Mouse (Mus musculus) intestine, embryonic 14.5 days (tissue): ENCODE results near the gene Slc12a8. TPM values are rescaled to one million over a fixed set of nuclear protein-coding genes. Genes with fewer than 3 reads are reported as not detected.

ENCODE experiments used
- ATAC-seq: fragments of 200-750 bp; cut with Nextera tagmentation; replicated peaks from 2 replicates; pipeline ENCODE4 v1.8.0; 2017; ENCODE audit warnings: low read depth, moderate number of reproducible peaks, moderate TSS enrichment, moderate library complexity; ENCODE audit not compliant: low FRiP score, low TSS enrichment
- DNase-seq: peaks from one replicate; pipeline ENCODE4 v3.0.0-alpha.2; 2018; ENCODE audit warnings: low spot score
- H3K27ac ChIP-seq: fragments of 300-500 bp; sonication (generic); 2 replicates; pipeline ENCODE4 v1.5.1; 2014; ENCODE audit warnings: low read depth, mild to moderate bottlenecking, control low read depth
- H3K27me3 ChIP-seq: fragments of 300-500 bp; sonication (generic); replicated peaks from 2 replicates; pipeline ENCODE4 v1.6.1; 2014; ENCODE audit warnings: low read length, control low read depth; ENCODE audit not compliant: control insufficient read depth, insufficient read depth
- H3K36me3 ChIP-seq: fragments of 300-500 bp; sonication (generic); 2 replicates; pipeline ENCODE4 v1.6.1; 2014; ENCODE audit warnings: low read length, control low read depth; ENCODE audit not compliant: control insufficient read depth, insufficient read depth
- H3K4me1 ChIP-seq: fragments of 300-500 bp; sonication (generic); replicated peaks from 2 replicates; pipeline ENCODE4 v1.6.1; 2014; ENCODE audit warnings: low read length, control low read depth, mixed read lengths; ENCODE audit not compliant: control insufficient read depth, insufficient read depth
- H3K4me2 ChIP-seq: fragments of 300-500 bp; sonication (generic); 2 replicates; pipeline ENCODE4 v1.6.1; 2014; ENCODE audit warnings: low read length
- H3K4me3 ChIP-seq: fragments of 300-500 bp; sonication (generic); 2 replicates; pipeline ENCODE4 v1.5.1; 2014; ENCODE audit warnings: low read depth, low read length, control low read depth, mixed read lengths
- H3K9ac ChIP-seq: fragments of 300-500 bp; sonication (generic); 2 replicates; pipeline ENCODE4 v1.6.1; 2014; ENCODE audit warnings: mild to moderate bottlenecking, low read length
- H3K9me3 ChIP-seq: fragments of 300-500 bp; sonication (generic); 2 replicates; pipeline ENCODE4 v1.6.1; 2016; ENCODE audit warnings: low read length, control low read depth; ENCODE audit not compliant: control insufficient read depth
- WGBS: fragments of 180-500 bp; shearing (Covaris S2); extraction: QIAGEN DNeasy Blood & Tissue Kit; methylation state at CpG from one replicate; pipeline ENCODE4 v1.1.7; 2014; 5-methylcytosine and 5-hydroxymethylcytosine counted together
- polyA plus RNA-seq: library from polyadenylated mRNA; unstranded; fragments of >200 nt; fragmentation: Nextera tagmentation; extraction: Ambion mirVana; gene quantifications from 2 replicates; pipeline ENCODE4 v1.2.1, GENCODE M21; 2014

Gene Slc12a8
- polyA plus RNA-seq, 1 experiment from 2014 or later, result 5.0 TPM

DNA sequence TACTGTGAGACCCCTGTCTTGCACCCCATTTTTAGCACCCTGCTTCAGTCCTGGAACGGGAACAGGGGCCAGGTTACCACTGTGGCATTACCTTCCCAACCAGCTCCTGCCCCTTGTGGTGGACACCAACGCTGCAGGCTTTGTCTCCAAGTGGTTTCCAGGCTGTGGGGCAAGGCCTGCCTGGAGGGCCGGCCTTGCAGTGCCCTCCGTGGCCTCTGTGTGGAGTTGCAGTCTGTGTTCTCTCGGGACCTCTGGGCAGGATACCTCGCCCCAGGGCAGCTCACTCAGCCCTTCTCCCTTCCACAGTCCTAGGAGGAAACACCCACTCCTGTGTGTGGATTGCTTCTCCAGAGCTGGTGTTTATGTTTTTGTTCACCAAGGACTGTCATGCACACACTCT lies 43.2 kb downstream of the Slc12a8 start:
- no peak overlapping the region for H3K9ac ChIP-seq
- H3K4me2 ChIP-seq, result no peak overlapping the region
- H3K27ac ChIP-seq, result peak overlapping the region; percentile 62; the same call in 1 of the 2 replicates
- WGBS, result 5% methylated on average over 6 of the region's 6 CpGs
- H3K4me1 ChIP-seq, result peaks cover 18% of the 10 kb centered on the region
- ATAC-seq, result peak; percentile 65
- no peaks in the 10 kb centered on the region for H3K9me3 ChIP-seq
- no peaks in the 10 kb centered on the region for H3K27me3 ChIP-seq
- DNase-seq, result peak; percentile 80
- H3K4me3 ChIP-seq, result no peak overlapping the region
- H3K36me3 ChIP-seq, result no peaks in the 10 kb centered on the region

DNA sequence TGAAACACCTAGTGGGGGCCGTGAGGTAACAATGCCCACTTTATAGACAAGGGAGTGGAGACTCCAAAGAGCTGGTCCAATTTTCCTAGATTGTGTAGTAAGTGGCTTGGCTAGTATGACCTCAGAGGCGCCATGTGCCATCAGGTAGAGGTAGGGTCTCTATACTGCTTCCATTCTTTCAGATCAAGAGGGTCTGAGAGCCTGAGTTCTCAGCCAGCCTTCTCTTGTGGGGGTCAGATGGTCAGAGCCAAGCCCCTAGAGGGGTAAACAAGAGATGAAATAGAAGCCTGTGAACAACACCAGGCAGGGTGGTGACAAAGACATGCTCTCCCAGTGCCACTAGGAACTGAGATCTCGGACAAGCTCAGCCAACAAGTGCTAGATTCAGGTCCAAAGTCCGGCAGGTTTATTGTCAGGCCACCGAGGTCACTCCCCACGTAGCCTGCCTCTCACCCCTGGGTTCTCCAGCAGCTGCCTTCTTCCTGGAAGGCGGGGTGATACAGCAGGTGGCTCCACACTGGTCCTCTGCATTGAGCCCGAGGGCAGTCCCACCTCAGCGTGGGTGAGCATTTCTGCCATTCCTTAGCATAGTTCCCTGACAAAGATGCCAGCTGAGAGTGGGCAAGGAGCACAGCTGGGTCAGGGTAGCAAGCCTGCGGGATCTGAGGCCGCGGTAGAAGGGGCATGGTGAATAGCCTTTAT lies 44.3 kb downstream of the Slc12a8 start:
- no peak overlapping the region for H3K9ac ChIP-seq
- H3K4me1 ChIP-seq, result peaks cover 18% of the 10 kb centered on the region
- WGBS, result 77% methylated on average over 12 of the region's 12 CpGs
- no peaks in the 10 kb centered on the region for H3K9me3 ChIP-seq
- no peak for DNase-seq
- no peak overlapping the region for H3K27ac ChIP-seq
- H3K4me3 ChIP-seq, result no peak overlapping the region
- no peaks in the 10 kb centered on the region for H3K27me3 ChIP-seq
- no peak overlapping the region for H3K4me2 ChIP-seq
- H3K36me3 ChIP-seq, result no peaks in the 10 kb centered on the region
- ATAC-seq, result no peak

DNA sequence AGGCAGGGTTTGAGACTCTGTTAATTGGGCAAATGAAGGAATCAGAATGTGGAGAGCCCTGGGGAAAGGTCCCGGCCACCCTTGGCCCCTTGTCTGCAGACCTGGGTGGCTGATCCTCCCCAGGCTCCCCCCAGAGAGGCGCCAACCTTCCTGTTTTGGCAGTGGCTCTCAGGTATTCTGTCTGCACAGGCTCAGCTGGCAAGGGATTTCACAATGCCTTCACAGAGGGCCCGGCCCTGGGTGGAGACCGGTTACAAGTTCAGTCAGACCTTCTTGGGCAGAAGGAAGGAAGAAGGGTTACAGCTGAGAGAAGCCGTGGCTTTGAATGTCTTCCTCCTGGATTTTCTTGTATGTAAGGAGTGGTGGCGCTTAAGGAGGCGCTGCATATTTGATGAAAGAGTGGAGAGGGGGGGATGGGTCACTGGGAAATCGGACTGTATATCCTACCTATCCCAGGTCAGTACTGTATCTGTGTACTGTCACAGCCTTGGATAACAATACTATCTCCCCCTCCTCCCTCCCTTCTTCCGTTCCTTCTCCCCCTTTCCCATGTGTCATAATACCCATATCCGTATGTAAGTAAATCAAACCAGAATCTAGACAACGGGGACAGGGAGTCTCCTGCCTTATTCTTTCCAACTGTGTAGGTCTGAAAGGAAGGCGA lies 45.9 kb downstream of the Slc12a8 start:
- no peaks in the 10 kb centered on the region for H3K27me3 ChIP-seq
- ATAC-seq (peak; percentile 80), DNase-seq (no peak)
- no peak overlapping the region for H3K9ac ChIP-seq
- H3K4me2 ChIP-seq, result peak overlapping the region; percentile 23
- no peaks in the 10 kb centered on the region for H3K36me3 ChIP-seq
- peaks cover 21% of the 10 kb centered on the region for H3K4me1 ChIP-seq
- peak overlapping the region; percentile 86 for H3K27ac ChIP-seq
- no peaks in the 10 kb centered on the region for H3K9me3 ChIP-seq
- H3K4me3 ChIP-seq, result no peak overlapping the region
- WGBS, result 40% methylated on average over 12 of the region's 12 CpGs

DNA sequence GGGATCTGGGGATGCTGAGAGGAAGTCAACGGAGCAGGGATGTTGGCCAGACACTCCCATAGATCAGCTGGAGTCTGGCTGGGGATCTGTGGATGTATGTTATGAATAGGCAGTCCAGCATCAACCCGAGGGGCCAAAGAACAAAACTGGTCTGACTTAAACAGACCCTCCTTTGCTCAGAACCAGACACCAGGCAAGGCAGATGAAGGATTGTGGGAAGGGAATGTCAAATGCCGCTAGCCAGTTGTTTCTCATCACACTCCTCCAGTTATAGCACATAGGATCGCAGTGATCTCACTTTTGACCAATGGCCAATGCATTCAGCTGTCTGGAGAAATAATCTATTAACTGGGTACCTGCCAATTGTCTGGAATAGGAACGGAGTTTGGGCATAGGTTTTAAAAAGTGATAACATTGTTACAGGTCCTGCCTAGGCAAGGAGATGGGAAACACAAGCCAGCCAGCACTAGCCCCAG lies 46.4 kb downstream of the Slc12a8 start:
- H3K27me3 ChIP-seq, result no peaks in the 10 kb centered on the region
- no peaks in the 10 kb centered on the region for H3K9me3 ChIP-seq
- H3K36me3 ChIP-seq, result no peaks in the 10 kb centered on the region
- ATAC-seq (peak; percentile 75), DNase-seq (peak; percentile 67)
- no peak overlapping the region for H3K9ac ChIP-seq
- WGBS, result 20% methylated on average over 5 of the region's 5 CpGs
- no peak overlapping the region for H3K4me3 ChIP-seq
- peaks cover 21% of the 10 kb centered on the region for H3K4me1 ChIP-seq
- peak overlapping the region; percentile 86 for H3K27ac ChIP-seq
- peak overlapping the region; percentile 23; the same call in 1 of the 2 replicates for H3K4me2 ChIP-seq

DNA sequence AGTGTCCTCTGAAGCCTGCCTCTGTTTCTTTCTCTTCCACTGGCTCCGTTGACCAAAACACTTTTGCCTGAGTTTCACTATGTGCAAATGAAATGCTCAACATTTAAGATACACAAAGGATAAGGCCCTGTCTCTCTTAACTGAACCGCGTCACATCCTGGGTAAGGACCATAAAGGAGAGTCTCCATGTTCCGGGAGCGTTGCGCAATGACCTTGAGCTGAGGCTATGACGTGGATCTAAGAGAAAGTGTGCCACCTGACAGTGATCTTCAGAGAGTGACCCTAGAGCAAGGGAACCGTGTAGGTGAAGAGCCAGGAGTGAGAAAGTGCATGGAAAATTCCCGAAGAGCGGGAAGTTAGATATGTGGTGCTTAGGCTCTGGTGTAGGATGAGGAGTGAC lies 49.3 kb downstream of the Slc12a8 start:
- ATAC-seq (no peak), DNase-seq (no peak)
- no peaks in the 10 kb centered on the region for H3K9me3 ChIP-seq
- H3K4me1 ChIP-seq, result peaks cover 13% of the 10 kb centered on the region
- H3K27ac ChIP-seq, result no peak overlapping the region
- H3K9ac ChIP-seq, result no peak overlapping the region
- no peaks in the 10 kb centered on the region for H3K36me3 ChIP-seq
- 86% methylated on average over 10 of the region's 10 CpGs for WGBS
- no peak overlapping the region for H3K4me3 ChIP-seq
- H3K4me2 ChIP-seq, result no peak overlapping the region
- no peaks in the 10 kb centered on the region for H3K27me3 ChIP-seq

DNA sequence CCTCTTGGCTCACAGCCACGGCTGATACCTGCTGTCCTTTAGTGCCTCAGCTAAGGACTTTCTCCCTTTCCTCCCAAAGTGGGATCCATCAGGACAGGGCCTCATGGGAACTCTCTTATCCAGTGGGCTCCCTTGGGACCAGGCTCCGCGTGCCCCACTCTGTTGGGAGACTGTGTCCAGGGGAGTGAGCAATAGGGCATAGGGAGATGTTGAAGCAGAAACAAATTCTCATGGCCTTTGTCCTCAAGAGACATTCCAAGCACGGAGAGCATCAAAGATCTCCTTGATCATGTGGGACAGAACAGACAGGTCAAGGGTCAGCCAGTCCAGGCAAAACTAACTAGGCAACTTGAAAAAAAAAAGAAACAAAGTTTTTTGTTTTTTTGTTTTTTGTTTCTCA lies 50.6 kb downstream of the Slc12a8 start:
- Histone ChIP-seq H3K27ac (no peak overlapping the region), H3K9me3 (no peaks in the 10 kb centered on the region), H3K4me2 (no peak overlapping the region), H3K4me1 (peaks cover 10% of the 10 kb centered on the region), H3K36me3 (no peaks in the 10 kb centered on the region), H3K9ac (no peak overlapping the region), H3K27me3 (no peaks in the 10 kb centered on the region), H3K4me3 (no peak overlapping the region)
- DNase-seq (no peak), ATAC-seq (no peak)
- 67% methylated on average over 4 of the region's 4 CpGs for WGBS

DNA sequence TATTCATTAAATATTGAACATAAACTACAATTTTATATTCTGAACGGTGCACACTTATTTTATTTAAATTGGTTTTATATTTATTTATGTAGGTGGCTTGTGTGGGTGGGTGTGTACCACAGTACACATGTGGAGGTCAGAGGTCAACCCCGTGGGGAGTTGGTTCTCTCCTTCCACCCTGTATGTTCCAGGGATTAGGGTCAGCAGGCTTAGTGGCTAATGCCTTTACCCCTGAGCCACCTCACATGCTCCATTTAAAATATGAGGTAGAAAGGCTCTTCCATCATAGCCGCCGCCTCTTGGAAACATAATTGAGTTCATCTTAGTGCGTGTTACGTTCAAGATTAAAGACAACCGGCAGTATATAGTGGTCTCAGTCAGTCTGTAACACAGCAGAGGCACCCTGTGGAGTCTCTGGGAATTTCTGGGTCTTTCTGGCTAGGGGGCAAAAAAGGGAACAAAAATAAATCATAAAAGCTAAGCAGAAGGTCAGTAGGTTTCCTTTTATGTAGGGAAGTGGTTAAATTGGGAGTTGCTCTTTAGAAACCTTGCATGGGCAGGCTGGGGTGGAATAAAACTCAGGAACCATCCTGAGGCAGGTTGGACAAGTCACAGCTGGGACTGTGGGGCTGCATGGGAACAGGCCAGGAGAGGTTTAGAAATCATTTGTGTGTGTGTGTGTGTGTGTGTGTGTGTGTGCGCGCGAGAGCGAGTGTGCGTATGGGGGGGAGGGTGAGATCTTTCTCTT lies 51.3 kb downstream of the Slc12a8 start:
- Histone ChIP-seq H3K27ac (no peak overlapping the region), H3K9ac (no peak overlapping the region)
- 68% methylated on average over 12 of the region's 12 CpGs for WGBS

DNA sequence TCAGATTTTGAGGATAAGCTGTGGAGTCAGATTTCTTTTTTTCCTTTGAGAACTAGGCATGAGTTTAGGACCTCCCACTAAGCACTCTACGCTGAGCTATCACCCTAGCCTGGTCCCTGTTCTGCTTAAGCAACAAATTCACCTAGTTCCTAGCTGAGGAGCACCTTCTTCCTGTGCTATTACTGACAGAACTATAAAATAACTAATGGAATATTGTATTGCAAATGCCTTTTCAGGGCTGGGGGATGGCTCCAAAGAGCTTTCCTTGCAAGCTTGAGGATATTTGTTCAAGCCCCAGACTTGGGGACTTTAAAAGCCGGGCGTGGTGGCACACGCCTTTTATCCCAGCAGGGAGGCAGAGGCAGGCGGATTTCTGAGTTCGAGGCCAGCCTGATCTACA lies 55.5 kb downstream of the Slc12a8 start:
- ATAC-seq (no peak), DNase-seq (no peak)
- 86% methylated on average over 6 of the region's 6 CpGs for WGBS
- no peak overlapping the region for H3K9ac ChIP-seq
- H3K27me3 ChIP-seq, result no peaks in the 10 kb centered on the region
- no peak overlapping the region for H3K27ac ChIP-seq
- no peaks in the 10 kb centered on the region for H3K36me3 ChIP-seq
- no peak overlapping the region for H3K4me2 ChIP-seq
- H3K4me1 ChIP-seq, result 0 out of 2 replicates have a peak, but pooled peaks cover 5% of the 10 kb centered on the region
- no peak overlapping the region for H3K4me3 ChIP-seq
- H3K9me3 ChIP-seq, result no peaks in the 10 kb centered on the region

More for the DNA sequence above, 51.3 kb downstream of the Slc12a8 start:
- H3K9me3 ChIP-seq, result no peaks in the 10 kb centered on the region
- no peak overlapping the region for H3K4me2 ChIP-seq
- no peak for DNase-seq
- H3K4me3 ChIP-seq, result no peak overlapping the region
- no peak for ATAC-seq
- no peaks in the 10 kb centered on the region for H3K27me3 ChIP-seq
- H3K36me3 ChIP-seq, result no peaks in the 10 kb centered on the region
- peaks cover 3% of the 10 kb centered on the region; the same call in 1 of the 2 replicates for H3K4me1 ChIP-seq
